Mouse (Mus musculus): Measurements from ENCODE around the gene Krtdap. TPM values are rescaled to one million over a fixed set of nuclear protein-coding genes. Genes with fewer than 3 reads are reported as not detected.
A peak's percentile ranks its signal among the peaks of the same experiment; 100 is the strongest.

Gene Krtdap
- polyA plus RNA-seq, 1 experiment: not detected

- TF ChIP-seq POLR2A (IDR thresholded peaks at IDR 0.05; ENCODE audit: control insufficient read depth, low read depth, low read length) (no peak), CTCF (IDR thresholded peaks at IDR 0.05; ENCODE audit: control insufficient read depth, insufficient read depth, insufficient replicate concordance, low read depth, low read length) (no peak)
- H3K27ac ChIP-seq (ENCODE audit: control insufficient read depth, insufficient read depth, low read depth, low read length): no peak overlapping the region; the same call in 1 of the 2 replicates
- no peaks in the 10 kb centered on the region for H3K36me3 ChIP-seq (ENCODE audit: control insufficient read depth, insufficient read depth, low read length)
- H3K4me3 ChIP-seq (ENCODE audit: control insufficient read depth, low read depth, low read length): no peak overlapping the region
- no peaks in the 10 kb centered on the region for H3K27me3 ChIP-seq (ENCODE audit: control insufficient read depth, insufficient read depth, low read length)
- peaks cover 7% of the 10 kb centered on the region for H3K4me1 ChIP-seq (ENCODE audit: control insufficient read depth, insufficient read depth, low read length)
Observed at GRCm38 (mm10) chr7:30769236-30769635, 18.5 kb upstream of the Krtdap start.

- Histone ChIP-seq H3K4me1 (ENCODE audit: control insufficient read depth, insufficient read depth, low read length) (no peaks in the 10 kb centered on the region; the same call in 1 of the 2 replicates), H3K27me3 (ENCODE audit: control insufficient read depth, insufficient read depth, low read length) (no peaks in the 10 kb centered on the region), H3K36me3 (ENCODE audit: control insufficient read depth, insufficient read depth, low read length) (no peaks in the 10 kb centered on the region), H3K27ac (ENCODE audit: control insufficient read depth, insufficient read depth, low read depth, low read length) (no peak overlapping the region), H3K4me3 (ENCODE audit: control insufficient read depth, low read depth, low read length) (no peak overlapping the region)
- TF ChIP-seq CTCF (IDR thresholded peaks at IDR 0.05; ENCODE audit: control insufficient read depth, insufficient read depth, insufficient replicate concordance, low read depth, low read length) (no peak), POLR2A (IDR thresholded peaks at IDR 0.05; ENCODE audit: control insufficient read depth, low read depth, low read length) (no peak)
Observed at GRCm38 (mm10) chr7:30776104-30776503, 11.6 kb upstream of the Krtdap start.

- H3K36me3 ChIP-seq (ENCODE audit: control insufficient read depth, insufficient read depth, low read length): no peaks in the 10 kb centered on the region
- H3K27ac ChIP-seq (ENCODE audit: control insufficient read depth, insufficient read depth, low read depth, low read length): no peak overlapping the region
- no peaks in the 10 kb centered on the region; the same call in 1 of the 2 replicates for H3K4me1 ChIP-seq (ENCODE audit: control insufficient read depth, insufficient read depth, low read length)
- TF ChIP-seq CTCF (IDR thresholded peaks at IDR 0.05; ENCODE audit: control insufficient read depth, insufficient read depth, insufficient replicate concordance, low read depth, low read length) (no peak), POLR2A (IDR thresholded peaks at IDR 0.05; ENCODE audit: control insufficient read depth, low read depth, low read length) (no peak)
- no peak overlapping the region for H3K4me3 ChIP-seq (ENCODE audit: control insufficient read depth, low read depth, low read length)
- H3K27me3 ChIP-seq (ENCODE audit: control insufficient read depth, insufficient read depth, low read length): no peaks in the 10 kb centered on the region
Observed at GRCm38 (mm10) chr7:30777081-30777579, 10.6 kb upstream of the Krtdap start.

- Histone ChIP-seq H3K27me3 (ENCODE audit: control insufficient read depth, insufficient read depth, low read length) (no peaks in the 10 kb centered on the region), H3K4me3 (ENCODE audit: control insufficient read depth, low read depth, low read length) (no peak overlapping the region), H3K36me3 (ENCODE audit: control insufficient read depth, insufficient read depth, low read length) (no peaks in the 10 kb centered on the region), H3K27ac (ENCODE audit: control insufficient read depth, insufficient read depth, low read depth, low read length) (no peak overlapping the region), H3K4me1 (ENCODE audit: control insufficient read depth, insufficient read depth, low read length) (no peaks in the 10 kb centered on the region; the same call in 1 of the 2 replicates)
- TF ChIP-seq CTCF (IDR thresholded peaks at IDR 0.05; ENCODE audit: control insufficient read depth, insufficient read depth, insufficient replicate concordance, low read depth, low read length) (no peak), POLR2A (IDR thresholded peaks at IDR 0.05; ENCODE audit: control insufficient read depth, low read depth, low read length) (no peak)
Observed at GRCm38 (mm10) chr7:30777911-30778310, 9.8 kb upstream of the Krtdap start.

- Histone ChIP-seq H3K4me1 (ENCODE audit: control insufficient read depth, insufficient read depth, low read length) (no peaks in the 10 kb centered on the region), H3K27ac (ENCODE audit: control insufficient read depth, insufficient read depth, low read depth, low read length) (no peak overlapping the region), H3K4me3 (ENCODE audit: control insufficient read depth, low read depth, low read length) (no peak overlapping the region), H3K36me3 (ENCODE audit: control insufficient read depth, insufficient read depth, low read length) (no peaks in the 10 kb centered on the region), H3K27me3 (ENCODE audit: control insufficient read depth, insufficient read depth, low read length) (no peaks in the 10 kb centered on the region)
- TF ChIP-seq CTCF (IDR thresholded peaks at IDR 0.05; ENCODE audit: control insufficient read depth, insufficient read depth, insufficient replicate concordance, low read depth, low read length): peak; percentile 65; the same call in 1 of the 2 replicates
- no peak for TF ChIP-seq POLR2A (IDR thresholded peaks at IDR 0.05; ENCODE audit: control insufficient read depth, low read depth, low read length)
Observed at GRCm38 (mm10) chr7:30781792-30782191, 5.9 kb upstream of the Krtdap start.

GRCm38 (mm10) chr7:30782658-30783057 lies 5.0 kb upstream of the Krtdap start:
- H3K4me3 ChIP-seq (ENCODE audit: control insufficient read depth, low read depth, low read length): no peak overlapping the region
- no peak overlapping the region for H3K27ac ChIP-seq (ENCODE audit: control insufficient read depth, insufficient read depth, low read depth, low read length)
- TF ChIP-seq POLR2A (IDR thresholded peaks at IDR 0.05; ENCODE audit: control insufficient read depth, low read depth, low read length) (no peak), CTCF (IDR thresholded peaks at IDR 0.05; ENCODE audit: control insufficient read depth, insufficient read depth, insufficient replicate concordance, low read depth, low read length) (no peak)
- no peaks in the 10 kb centered on the region for H3K36me3 ChIP-seq (ENCODE audit: control insufficient read depth, insufficient read depth, low read length)
- no peaks in the 10 kb centered on the region for H3K4me1 ChIP-seq (ENCODE audit: control insufficient read depth, insufficient read depth, low read length)
- no peaks in the 10 kb centered on the region for H3K27me3 ChIP-seq (ENCODE audit: control insufficient read depth, insufficient read depth, low read length)

GRCm38 (mm10) chr7:30785154-30785553 lies 2.5 kb upstream of the Krtdap start:
- H3K27ac ChIP-seq (ENCODE audit: control insufficient read depth, insufficient read depth, low read depth, low read length): no peak overlapping the region
- H3K27me3 ChIP-seq (ENCODE audit: control insufficient read depth, insufficient read depth, low read length): no peaks in the 10 kb centered on the region
- peaks cover under 1% of the 10 kb centered on the region; the same call in 1 of the 2 replicates for H3K4me1 ChIP-seq (ENCODE audit: control insufficient read depth, insufficient read depth, low read length)
- H3K36me3 ChIP-seq (ENCODE audit: control insufficient read depth, insufficient read depth, low read length): no peaks in the 10 kb centered on the region
- TF ChIP-seq POLR2A (IDR thresholded peaks at IDR 0.05; ENCODE audit: control insufficient read depth, low read depth, low read length) (no peak), CTCF (IDR thresholded peaks at IDR 0.05; ENCODE audit: control insufficient read depth, insufficient read depth, insufficient replicate concordance, low read depth, low read length) (no peak)
- H3K4me3 ChIP-seq (ENCODE audit: control insufficient read depth, low read depth, low read length): no peak overlapping the region

Data from testis, adult 2 months (tissue).